ENCODE assay signal across 8 mouse cellular contexts in genomic region chr4:150119640-150120039, GRCm38 (mm10). TPM values are rescaled to one million over a fixed set of nuclear protein-coding genes. Genes with fewer than 3 reads are reported as not detected.
DNase-seq lines count a peak whose midpoint lies in the region; ATAC-seq and TF ChIP-seq lines count a peak whose summit lies in the region.
"Had no signal": no experiment of that assay in that cellular context is flagged by ENCODE, and none has a peak within 500 bp of the region (broad histone marks: within the 10 kb centered on the region; RNA-seq: fewer than 3 reads in every experiment).

No protein-coding gene starts in this region.

- H3K4me3 ChIP-seq in liver, adult 2 months (ENCODE audit: insufficient read depth, low read depth, low read length) = no peak overlapping the region
- H3K4me3 ChIP-seq in forebrain, embryonic 14.5 days (ENCODE audit: low read depth, low read length) = no peak overlapping the region
- H3K4me3 ChIP-seq in small intestine, adult 2 months (ENCODE audit: low read depth, low read length) = no peak overlapping the region; the same call in 1 of the 2 replicates

- no peaks in the 10 kb centered on the region for H3K79me2 ChIP-seq in liver, adult 2 months (ENCODE audit: control insufficient read depth, insufficient read depth, low read length)

- TF ChIP-seq CTCF in liver, adult 2 months (IDR thresholded peaks at IDR 0.05; ENCODE audit: low read depth, low read length) = no peak
- TF ChIP-seq CTCF in small intestine, adult 2 months (IDR thresholded peaks at IDR 0.05; ENCODE audit: extremely low read depth, insufficient read length, insufficient replicate concordance, low read depth, low read length) = no peak

- H3K36me3 ChIP-seq in liver, adult 2 months (ENCODE audit: control insufficient read depth, insufficient read depth, low read length) = no peaks in the 10 kb centered on the region
- no peaks in the 10 kb centered on the region for H3K36me3 ChIP-seq in forebrain, embryonic 14.5 days (ENCODE audit: control insufficient read depth, insufficient read depth, low read length)
- H3K36me3 ChIP-seq in small intestine, adult 2 months (ENCODE audit: control insufficient read depth, insufficient read depth, low read length) = no peaks in the 10 kb centered on the region

- intact Hi-C loops in gastrocnemius, postnatal 36 days (cut with DNase I) = no loop called here

- H3K4me2 ChIP-seq in forebrain, embryonic 14.5 days (ENCODE audit: low read length) = peak overlapping the region; percentile 34; the same call in 1 of the 2 replicates

- DNase-seq in liver, adult 2 months (ENCODE audit: extremely low read depth, low read depth, low spot score) = peak; percentile 39
- no peak for DNase-seq in liver
- no peak for DNase-seq in forebrain, embryonic 14.5 days (ENCODE audit: low spot score)
- DNase-seq in kidney, postnatal 10 days = peak; percentile 73
- DNase-seq in gastrocnemius, postnatal 36 days = no peak
- DNase-seq: lung, adult 18-20 months had no signal

- H3K9ac ChIP-seq in liver, adult 2 months (ENCODE audit: low read depth, low read length) = no peak overlapping the region
- H3K9ac ChIP-seq in forebrain, embryonic 14.5 days (ENCODE audit: low read length) = no peak overlapping the region

- no peaks in the 10 kb centered on the region for H3K9me3 ChIP-seq in forebrain, embryonic 14.5 days (replicated peaks; ENCODE audit: control insufficient read depth, low read length)

- H3K27me3 ChIP-seq in liver, adult 2 months (ENCODE audit: control insufficient read depth, insufficient read depth, low read length) = no peaks in the 10 kb centered on the region
- H3K27me3 ChIP-seq in forebrain, embryonic 14.5 days (replicated peaks; ENCODE audit: control insufficient read depth, insufficient read depth, low read length) = no peaks in the 10 kb centered on the region
- H3K27me3 ChIP-seq in small intestine, adult 2 months (ENCODE audit: control insufficient read depth, insufficient read depth, low read length) = no peaks in the 10 kb centered on the region

- TF ChIP-seq POLR2A in liver, adult 2 months (IDR thresholded peaks at IDR 0.05; ENCODE audit: extremely low read depth, insufficient read depth, low read length) = no peak
- no peak for TF ChIP-seq POLR2A in small intestine, adult 2 months (IDR thresholded peaks at IDR 0.05; ENCODE audit: low read depth, low read length)

- no peak for ATAC-seq in forebrain, embryonic 14.5 days
- no peak for ATAC-seq in cerebellum, adult (ENCODE audit: insufficient number of reproducible peaks, low FRiP score, low TSS enrichment)

- 78% methylated on average over 14 of the region's 14 CpGs for WGBS in liver, adult 2 months
- WGBS in forebrain, embryonic 14.5 days = 70% methylated on average over 14 of the region's 14 CpGs
- WGBS in small intestine, adult 2 months = 28% methylated on average over 14 of the region's 14 CpGs

- no peaks in the 10 kb centered on the region for H3K4me1 ChIP-seq in liver, adult 2 months (ENCODE audit: control insufficient read depth, insufficient read depth, low read length)
- 0 out of 2 replicates have a peak, but pooled peaks cover 4% of the 10 kb centered on the region for H3K4me1 ChIP-seq in forebrain, embryonic 14.5 days (ENCODE audit: control insufficient read depth, insufficient read depth, low read length)
- H3K4me1 ChIP-seq in small intestine, adult 2 months (ENCODE audit: control insufficient read depth, insufficient read depth, insufficient read length, low read length) = peaks cover 20% of the 10 kb centered on the region

- no peak overlapping the region for H3K27ac ChIP-seq in liver, adult 2 months (replicated peaks; ENCODE audit: insufficient read depth, low read depth, low read length)
- H3K27ac ChIP-seq in forebrain, embryonic 14.5 days (ENCODE audit: low read depth, low read length) = no peak overlapping the region
- H3K27ac ChIP-seq in small intestine, adult 2 months (ENCODE audit: insufficient read depth, low read depth, low read length) = peak overlapping the region; percentile 43

RNA-seq across cellular contexts. Expression of gene Slc2a5, which starts 0.6 kb away (rescaled TPM):
- total RNA-seq in liver, adult 2 months (2014; rRNA removed) = 7.8 and 8.0 TPM in 2 replicates
- polyA plus RNA-seq in liver, adult 2 months (2012; rRNA removed) = 2.9 and 3.3 TPM in 2 replicates
- 2.3 and 3.2 TPM in 2 replicates for polyA plus RNA-seq in forebrain, embryonic 14.5 days (2014; fragmentation: Nextera tagmentation; extraction: Ambion mirVana)
- 165 and 177 TPM in 2 replicates for polyA plus RNA-seq in small intestine, adult 2 months (2012; rRNA removed)
- total RNA-seq in gastrocnemius, postnatal 36 days (2021) = under 1 TPM in 1 of 2 experiments, not detected in 1; 0.10 TPM

RNA-seq across cellular contexts. Expression of gene Slc2a7, which starts 29.1 kb away (rescaled TPM):
- not detected in 2 replicates for total RNA-seq in liver, adult 2 months (2014; rRNA removed)
- polyA plus RNA-seq in liver, adult 2 months (2012; rRNA removed) = not detected in 2 replicates
- polyA plus RNA-seq in forebrain, embryonic 14.5 days (2014; fragmentation: Nextera tagmentation; extraction: Ambion mirVana) = not detected in 2 replicates
- 47.2 and 68.9 TPM in 2 replicates for polyA plus RNA-seq in small intestine, adult 2 months (2012; rRNA removed)
- total RNA-seq in gastrocnemius, postnatal 36 days (2021) = not detected

RNA-seq across cellular contexts. Expression of gene Gpr157, which starts 32.5 kb away (rescaled TPM):
- total RNA-seq in liver, adult 2 months (2014; rRNA removed) = 1.6 and 2.0 TPM in 2 replicates
- polyA plus RNA-seq in liver, adult 2 months (2012; rRNA removed) = 1.4 and 2.0 TPM in 2 replicates
- 0.05 and 0.06 TPM in 2 replicates for polyA plus RNA-seq in forebrain, embryonic 14.5 days (2014; fragmentation: Nextera tagmentation; extraction: Ambion mirVana)
- 2.6 and 3.5 TPM in 2 replicates for polyA plus RNA-seq in small intestine, adult 2 months (2012; rRNA removed)
- total RNA-seq in gastrocnemius, postnatal 36 days (2021) = 10 to 100 TPM; 32.5 to 36.5 TPM

Comparison
In these comparisons a context has a peak if more than half of its experiments do, and no peak if none do; other contexts are left out.
1. DNase-seq: peak in liver, adult 2 months (single experiment) and kidney, postnatal 10 days (single experiment); none in liver (single experiment), forebrain, embryonic 14.5 days (single experiment) and gastrocnemius, postnatal 36 days (0 of 2).
2. RNA of gene Slc2a5, which starts 0.6 kb away (polyA plus RNA-seq): 165 to 177 TPM in small intestine, adult 2 months; 2.9 to 3.3 TPM in liver, adult 2 months and 2.3 to 3.2 TPM in forebrain, embryonic 14.5 days; every median in the first group is over 10 times any median in the second.
3. RNA of gene Slc2a7, which starts 29.1 kb away (polyA plus RNA-seq): 47.2 to 68.9 TPM in small intestine, adult 2 months; not detected in liver, adult 2 months and not detected in forebrain, embryonic 14.5 days; every median in the first group is over 10 times any median in the second.